Mouse (Mus musculus) spleen, postnatal 4 days (tissue): ENCODE data around the gene Ulk4.

ENCODE experiments used
- DNase-seq, 2 experiments: peaks; one replicate each; pipeline ENCODE4 v3.0.0; 2022; ENCODE audit warnings: low spot score in 2 of 2

Ulk4 gene

GRCm38 (mm10) chr9:121277118-121278060, at the start of gene Ulk4:
Gene Ulk4 (minus strand): TSS chr9:121277197.
- peak; percentile 85 to 92 for DNase-seq

- DNase-seq = no peak
Measured at GRCm38 (mm10) chr9:121322034-121322433, 45.0 kb upstream of the Ulk4 start.

GRCm38 (mm10) chr9:121321118-121321517, 44.1 kb upstream of the Ulk4 start:
- DNase-seq = no peak

- no peak for DNase-seq
Measured at GRCm38 (mm10) chr9:121320433-121320832, 43.4 kb upstream of the Ulk4 start.

- no peak for DNase-seq
Measured at GRCm38 (mm10) chr9:121319323-121319966, 42.4 kb upstream of the Ulk4 start.

GRCm38 (mm10) chr9:121316621-121317405, 39.8 kb upstream of the Ulk4 start:
- no peak for DNase-seq

GRCm38 (mm10) chr9:121315901-121316595, 39.1 kb upstream of the Ulk4 start:
- DNase-seq = no peak

- no peak for DNase-seq
Measured at GRCm38 (mm10) chr9:121314541-121315152, 37.6 kb upstream of the Ulk4 start.

GRCm38 (mm10) chr9:121313656-121314374, 36.8 kb upstream of the Ulk4 start:
- peak in 1 of 2 experiments; percentile 58 for DNase-seq

- DNase-seq = no peak
Measured at GRCm38 (mm10) chr9:121312237-121312891, 35.4 kb upstream of the Ulk4 start.

GRCm38 (mm10) chr9:121311846-121312236, 34.8 kb upstream of the Ulk4 start:
- no peak for DNase-seq

- no peak for DNase-seq
Measured at GRCm38 (mm10) chr9:121310501-121310900, 33.5 kb upstream of the Ulk4 start.

GRCm38 (mm10) chr9:121309287-121309686, 32.3 kb upstream of the Ulk4 start:
- no peak for DNase-seq

- no peak for DNase-seq
Measured at GRCm38 (mm10) chr9:121305456-121305855, 28.5 kb upstream of the Ulk4 start.

- no peak for DNase-seq
Measured at GRCm38 (mm10) chr9:121304520-121304919, 27.5 kb upstream of the Ulk4 start.

- DNase-seq = no peak
Measured at GRCm38 (mm10) chr9:121303748-121304147, 26.8 kb upstream of the Ulk4 start.

- no peak for DNase-seq
Measured at GRCm38 (mm10) chr9:121303086-121303485, 26.1 kb upstream of the Ulk4 start.

- no peak for DNase-seq
Measured at GRCm38 (mm10) chr9:121302543-121302942, 25.5 kb upstream of the Ulk4 start.

- DNase-seq = no peak
Measured at GRCm38 (mm10) chr9:121301041-121301920, 24.3 kb upstream of the Ulk4 start.
